Mouse (Mus musculus) stomach, postnatal 0 days (tissue): ENCODE results near the gene Pkp4. TPM values are rescaled to one million over a fixed set of nuclear protein-coding genes. Genes with fewer than 3 reads are reported as not detected.
A peak's percentile ranks its signal among the peaks of the same experiment; 100 is the strongest.

Experiments used
- ATAC-seq: fragments of 200-750 bp; cut with Nextera tagmentation; 2 replicates; pipeline ENCODE4 v1.8.0; 2017; ENCODE audit not compliant: low FRiP score, low TSS enrichment
- DNase-seq: peaks from one replicate; pipeline ENCODE4 v3.0.0-alpha.2; 2016; ENCODE audit warnings: low spot score
- H3K27ac ChIP-seq: fragments of 300-500 bp; sonication (generic); replicated peaks from 2 replicates; pipeline ENCODE4 v1.5.1; 2014; ENCODE audit warnings: mild to moderate bottlenecking, control low read depth
- H3K27me3 ChIP-seq: fragments of 300-500 bp; sonication (generic); 2 replicates; pipeline ENCODE4 v1.6.1; 2014; ENCODE audit warnings: low read length; ENCODE audit not compliant: control insufficient read depth, insufficient read depth
- H3K36me3 ChIP-seq: fragments of 300-500 bp; sonication (generic); 2 replicates; pipeline ENCODE4 v1.6.1; 2014; ENCODE audit warnings: low read length, mixed read lengths; ENCODE audit not compliant: control insufficient read depth, insufficient read depth
- H3K4me1 ChIP-seq: fragments of 300-500 bp; sonication (generic); replicated peaks from 2 replicates; pipeline ENCODE4 v1.6.1; 2014; ENCODE audit warnings: antibody characterized with exemption; ENCODE audit not compliant: control insufficient read depth, insufficient read depth
- H3K4me2 ChIP-seq: fragments of 300-500 bp; sonication (generic); replicated peaks from 2 replicates; pipeline ENCODE4 v1.6.1; 2014; ENCODE audit warnings: low read depth, mild to moderate bottlenecking, control low read depth, moderate library complexity
- H3K4me3 ChIP-seq: fragments of 300-500 bp; sonication (generic); 2 replicates; pipeline ENCODE4 v1.5.1; 2014; ENCODE audit warnings: low read depth, low read length, control low read depth
- H3K9ac ChIP-seq: fragments of 300-500 bp; sonication (generic); 2 replicates; pipeline ENCODE4 v1.6.1; 2014; ENCODE audit warnings: mild to moderate bottlenecking, low read length, control low read depth, mixed read lengths
- H3K9me3 ChIP-seq: fragments of 300-500 bp; sonication (generic); 2 replicates; pipeline ENCODE4 v1.6.1; 2016; ENCODE audit warnings: low read length; ENCODE audit not compliant: control insufficient read depth
- CTCF ChIP-seq: IDR thresholded peaks from 2 replicates; pipeline ENCODE4 v1.5.1; 2016; ENCODE audit warnings: antibody characterized with exemption, low read depth, mild to moderate bottlenecking, moderate library complexity
- EP300 ChIP-seq: optimal IDR thresholded peaks from 2 replicates; pipeline ENCODE3; 2016; ENCODE audit warnings: antibody characterized with exemption
- WGBS: fragments of 180-500 bp; shearing (Covaris S2); extraction: QIAGEN DNeasy Blood & Tissue Kit; methylation state at CpG from one replicate; pipeline ENCODE4 v1.1.7; 2014; 5-methylcytosine and 5-hydroxymethylcytosine counted together
- polyA plus RNA-seq: library from polyadenylated mRNA; unstranded; fragments of >200 nt; fragmentation: Nextera tagmentation; extraction: Ambion mirVana; gene quantifications from 2 replicates; pipeline ENCODE4 v1.2.1, GENCODE M21; 2015

Gene Pkp4
- polyA plus RNA-seq, 1 experiment from 2014 or later: 16.9 TPM

DNA sequence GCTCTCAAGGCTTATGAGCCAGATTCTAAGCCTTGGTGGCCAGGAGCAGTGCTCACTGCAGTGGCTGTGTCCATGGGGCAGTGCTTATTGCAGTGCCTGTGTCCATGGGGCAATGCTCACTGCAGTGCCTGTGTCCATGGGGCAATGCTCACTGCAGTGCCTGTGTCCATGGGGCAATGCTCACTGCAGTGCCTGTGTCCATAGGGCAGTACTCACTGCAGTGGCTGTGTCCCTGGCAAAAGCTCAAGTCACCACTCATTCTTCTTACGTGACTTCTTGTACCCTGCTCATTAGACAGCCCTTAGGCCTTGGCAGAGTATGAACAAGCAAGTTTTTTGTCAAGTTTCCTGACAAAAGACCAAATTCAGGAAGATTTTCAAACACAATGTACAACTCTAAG lies 124.9 kb downstream of the Pkp4 start:
- Histone ChIP-seq H3K9ac (no peak overlapping the region), H3K27ac (0 out of 2 replicates have a peak overlapping the region, but pooled peaks have one; percentile 18), H3K4me2 (no peak overlapping the region), H3K9me3 (no peaks in the 10 kb centered on the region), H3K27me3 (no peaks in the 10 kb centered on the region), H3K36me3 (no peaks in the 10 kb centered on the region), H3K4me1 (0 out of 2 replicates have a peak, but pooled peaks cover 3% of the 10 kb centered on the region), H3K4me3 (no peak overlapping the region)
- WGBS: 34% methylated on average over 1 of the region's 1 CpGs
- no peak for DNase-seq
- no peak for ATAC-seq
- TF ChIP-seq EP300: no peak
- no peak for TF ChIP-seq CTCF

DNA sequence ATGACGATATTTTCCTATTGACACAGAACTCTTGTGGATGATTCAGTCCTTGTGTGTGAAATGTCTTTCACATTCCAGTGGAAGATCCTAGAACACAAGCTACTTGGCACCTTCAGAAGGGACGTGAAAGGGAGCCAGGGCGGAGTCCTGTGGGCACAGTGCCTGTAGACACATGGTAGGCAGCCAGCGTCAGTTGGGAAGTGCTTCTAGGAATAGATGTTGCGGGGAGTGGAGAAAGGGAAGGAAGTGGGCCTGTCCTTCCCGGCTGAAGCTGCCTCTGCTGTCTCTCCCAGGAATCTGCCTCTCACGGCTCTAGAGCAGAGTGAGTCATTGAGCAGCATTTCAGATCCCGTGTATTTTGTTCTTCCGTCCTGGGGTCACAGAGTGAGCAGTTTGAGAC lies 125.6 kb downstream of the Pkp4 start:
- Histone ChIP-seq H3K4me2 (no peak overlapping the region), H3K27ac (peak overlapping the region; percentile 56; the same call in 1 of the 2 replicates)

DNA sequence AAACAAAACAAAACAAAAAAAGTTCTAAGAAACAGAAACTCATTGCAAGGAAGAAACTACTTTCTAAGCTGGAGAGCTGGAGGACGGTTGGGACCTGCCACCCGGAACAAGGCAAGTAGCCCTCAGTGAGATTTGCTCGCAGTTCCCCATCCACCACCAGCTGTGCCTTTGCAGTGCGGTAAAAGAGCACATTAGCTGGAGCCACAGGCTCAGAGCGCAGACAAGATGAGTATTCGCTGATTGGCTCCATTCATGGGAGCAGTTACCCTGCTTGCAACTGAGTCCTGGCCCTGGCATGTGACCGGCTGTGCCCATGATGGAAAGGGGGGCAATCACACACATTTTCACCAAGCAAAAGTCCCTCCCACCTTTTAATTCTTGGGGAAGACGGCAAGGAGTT lies 127.0 kb downstream of the Pkp4 start:
- Histone ChIP-seq H3K9me3 (no peaks in the 10 kb centered on the region), H3K27ac (no peak overlapping the region), H3K4me2 (no peak overlapping the region), H3K4me3 (no peak overlapping the region), H3K4me1 (0 out of 2 replicates have a peak, but pooled peaks cover 3% of the 10 kb centered on the region), H3K36me3 (no peaks in the 10 kb centered on the region), H3K27me3 (no peaks in the 10 kb centered on the region), H3K9ac (no peak overlapping the region)
- ATAC-seq (no peak), DNase-seq (no peak)
- WGBS: 73% methylated on average over 8 of the region's 8 CpGs
- TF ChIP-seq CTCF (no peak), EP300 (no peak)

More for the DNA sequence above, 125.6 kb downstream of the Pkp4 start:
- 25% methylated on average over 9 of the region's 9 CpGs for WGBS
- no peak overlapping the region for H3K9ac ChIP-seq
- H3K36me3 ChIP-seq: no peaks in the 10 kb centered on the region
- ATAC-seq (peak; percentile 51; the same call in 1 of the 2 replicates), DNase-seq (peak; percentile 50)
- 0 out of 2 replicates have a peak, but pooled peaks cover 3% of the 10 kb centered on the region for H3K4me1 ChIP-seq
- no peak overlapping the region for H3K4me3 ChIP-seq
- TF ChIP-seq EP300 (no peak), CTCF (no peak)
- no peaks in the 10 kb centered on the region for H3K27me3 ChIP-seq
- no peaks in the 10 kb centered on the region for H3K9me3 ChIP-seq

DNA sequence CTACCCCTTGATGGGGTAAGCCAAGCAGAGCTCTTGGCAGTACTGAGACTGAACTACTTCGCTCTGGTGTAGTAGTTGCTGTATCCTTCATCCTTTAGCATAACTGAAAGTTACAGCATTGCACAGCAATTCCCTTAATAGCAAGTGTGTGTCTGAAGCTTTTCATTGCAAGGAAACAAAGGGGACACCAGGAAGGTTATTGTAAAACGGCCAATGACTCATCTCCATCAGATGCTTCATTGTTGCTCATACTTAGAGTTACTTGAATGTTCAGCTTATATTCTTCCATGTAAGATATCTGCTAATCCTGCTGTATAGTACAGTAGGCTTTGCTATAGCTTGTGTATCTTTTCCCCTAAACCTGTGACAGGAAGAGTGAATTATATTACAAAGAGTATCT lies 128.8 kb downstream of the Pkp4 start:
- no peaks in the 10 kb centered on the region for H3K36me3 ChIP-seq
- no peak overlapping the region for H3K4me3 ChIP-seq
- WGBS: 74% methylated on average over 2 of the region's 2 CpGs
- H3K9ac ChIP-seq: no peak overlapping the region
- 0 out of 2 replicates have a peak, but pooled peaks cover 3% of the 10 kb centered on the region for H3K4me1 ChIP-seq
- no peaks in the 10 kb centered on the region for H3K9me3 ChIP-seq
- H3K4me2 ChIP-seq: no peak overlapping the region
- H3K27me3 ChIP-seq: no peaks in the 10 kb centered on the region
- ATAC-seq (no peak), DNase-seq (no peak)
- TF ChIP-seq EP300: no peak
- no peak for TF ChIP-seq CTCF
- H3K27ac ChIP-seq: no peak overlapping the region

DNA sequence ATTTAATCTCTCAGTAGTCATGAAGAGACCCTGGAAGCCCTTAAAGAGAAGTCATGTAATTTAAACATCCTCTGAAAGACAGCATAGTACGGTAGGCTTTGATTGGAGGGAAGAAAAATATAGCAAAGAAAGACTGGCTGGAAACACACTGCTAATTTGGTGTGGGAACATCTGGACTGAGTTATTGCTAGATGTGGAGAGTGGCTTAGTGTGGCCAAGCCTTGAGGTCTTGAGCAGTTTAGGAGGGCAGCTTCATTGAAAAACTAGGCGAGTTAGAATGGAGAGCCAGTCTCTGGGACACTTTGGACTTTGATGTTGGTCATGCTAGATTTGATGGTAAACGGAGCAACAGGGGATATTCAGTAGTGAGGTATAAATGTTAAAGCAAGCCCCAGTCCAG lies 129.7 kb downstream of the Pkp4 start:
- H3K27ac ChIP-seq: no peak overlapping the region
- 0 out of 2 replicates have a peak, but pooled peaks cover 3% of the 10 kb centered on the region for H3K4me1 ChIP-seq
- no peaks in the 10 kb centered on the region for H3K9me3 ChIP-seq
- H3K4me2 ChIP-seq: no peak overlapping the region
- H3K27me3 ChIP-seq: no peaks in the 10 kb centered on the region
- no peak overlapping the region for H3K4me3 ChIP-seq
- no peak for TF ChIP-seq EP300
- TF ChIP-seq CTCF: no peak
- no peak for ATAC-seq
- no peaks in the 10 kb centered on the region for H3K36me3 ChIP-seq
- DNase-seq: no peak
- no peak overlapping the region for H3K9ac ChIP-seq
- 79% methylated on average over 3 of the region's 3 CpGs for WGBS

DNA sequence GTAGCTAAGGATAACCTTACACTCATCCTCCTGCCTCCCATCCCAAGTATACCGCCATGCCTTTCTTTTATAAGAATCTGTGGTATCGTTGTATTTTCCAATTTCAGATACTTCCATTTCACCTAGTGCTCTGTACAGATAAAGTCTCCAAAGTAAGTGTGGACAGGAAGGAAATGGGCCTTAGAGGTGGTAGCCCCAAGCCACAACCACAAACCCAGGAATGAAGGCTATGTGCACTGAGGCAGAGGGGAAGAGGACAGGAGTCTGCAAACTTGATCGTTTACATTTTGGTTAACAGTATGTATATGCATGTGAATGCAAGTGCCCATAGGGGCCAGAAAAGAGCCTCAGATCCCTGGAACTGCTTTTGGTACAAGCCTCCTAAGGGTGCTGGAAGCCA lies 139.2 kb downstream of the Pkp4 start:
- TF ChIP-seq CTCF: no peak
- H3K4me3 ChIP-seq: no peak overlapping the region
- no peaks in the 10 kb centered on the region for H3K27me3 ChIP-seq
- DNase-seq (no peak), ATAC-seq (no peak)
- no peaks in the 10 kb centered on the region for H3K4me1 ChIP-seq
- H3K9ac ChIP-seq: no peak overlapping the region
- H3K27ac ChIP-seq: no peak overlapping the region
- H3K9me3 ChIP-seq: no peaks in the 10 kb centered on the region
- no peaks in the 10 kb centered on the region for H3K36me3 ChIP-seq
- H3K4me2 ChIP-seq: no peak overlapping the region
- 74% methylated on average over 3 of the region's 3 CpGs for WGBS
